ENCODE assay signal across 14 mouse cellular contexts in genomic region chr11:101452093-101452774, GRCm38 (mm10). TPM values are rescaled to one million over a fixed set of nuclear protein-coding genes. Genes with fewer than 3 reads are reported as not detected.
"Had no signal": no experiment of that assay in that cellular context is flagged by ENCODE, and none has a peak within 500 bp of the region (broad histone marks: within the 10 kb centered on the region; RNA-seq: fewer than 3 reads in every experiment).

No protein-coding gene starts in this region.

- H3K4me1 ChIP-seq: neural tube, embryonic 13.5 days had no signal

- H3K36me3 ChIP-seq: limb, embryonic 13.5 days; midbrain, embryonic 12.5 days had no signal

- H3K4me3 ChIP-seq: layer of hippocampus, adult 2 months; limb, embryonic 13.5 days; midbrain, embryonic 12.5 days; neural tube, embryonic 13.5 days had no signal

- H3K9ac ChIP-seq: limb, embryonic 13.5 days; midbrain, embryonic 12.5 days; neural tube, embryonic 13.5 days had no signal

- H3K27ac ChIP-seq: kidney, postnatal 0 days; layer of hippocampus, adult 2 months; limb, embryonic 13.5 days; midbrain, embryonic 12.5 days; neural tube, embryonic 13.5 days had no signal

- DNase-seq: kidney, adult 9 months; kidney, postnatal 36 days; left cerebral cortex, postnatal 4 days; lung, adult 18-20 months; retina, postnatal 1 day; thymus, postnatal 4 days had no signal

- H3K9me3 ChIP-seq: limb, embryonic 13.5 days; midbrain, embryonic 12.5 days; neural tube, embryonic 13.5 days had no signal

- H3K27me3 ChIP-seq: limb, embryonic 13.5 days; midbrain, embryonic 12.5 days; neural tube, embryonic 13.5 days had no signal

- ATAC-seq: midbrain, embryonic 16.5 days had no signal

- H3K4me2 ChIP-seq: limb, embryonic 13.5 days; liver, embryonic 11.5 days; midbrain, embryonic 12.5 days; neural tube, embryonic 13.5 days had no signal

RNA-seq across cellular contexts. Expression of gene Ptges3l, which starts 27.1 kb away (rescaled TPM):
- total RNA-seq: megakaryocyte-erythroid progenitor cell, adult 5-6 weeks had no signal
